Mouse (Mus musculus) stomach, embryonic 16.5 days (tissue): Measurements from ENCODE around the gene Dclre1b. TPM values are rescaled to one million over a fixed set of nuclear protein-coding genes. Genes with fewer than 3 reads are reported as not detected.
"Not testable (repeated sequence)": the region's sequence is repeated elsewhere in the genome, so short reads cannot be mapped to it uniquely, and the experiment has no call there.

Source experiments
- ATAC-seq: fragments of 200-750 bp; cut with Nextera tagmentation; 2 replicates; pipeline ENCODE4 v1.8.0; 2017; ENCODE audit warnings: moderate number of reproducible peaks, moderate TSS enrichment; ENCODE audit not compliant: insufficient read depth, low FRiP score
- H3K27ac ChIP-seq: fragments of 300-500 bp; sonication (generic); 2 replicates; pipeline ENCODE4 v1.5.1; 2014; ENCODE audit warnings: low read length
- H3K27me3 ChIP-seq: fragments of 300-500 bp; sonication (generic); 2 replicates; pipeline ENCODE4 v1.6.1; 2014; ENCODE audit warnings: low read length, control low read depth, mixed read lengths; ENCODE audit not compliant: control insufficient read depth, insufficient read depth
- H3K36me3 ChIP-seq: fragments of 300-500 bp; sonication (generic); 2 replicates; pipeline ENCODE4 v1.6.1; 2014; ENCODE audit warnings: low read length; ENCODE audit not compliant: control insufficient read depth, insufficient read depth
- H3K4me1 ChIP-seq: fragments of 300-500 bp; sonication (generic); 2 replicates; pipeline ENCODE4 v1.6.1; 2014; ENCODE audit warnings: low read length, control low read depth, mixed read lengths; ENCODE audit not compliant: control insufficient read depth, insufficient read depth
- H3K4me2 ChIP-seq: fragments of 300-500 bp; sonication (generic); 2 replicates; pipeline ENCODE4 v1.6.1; 2014; ENCODE audit warnings: low read depth, low read length, mixed read lengths
- H3K4me3 ChIP-seq: fragments of 300-500 bp; sonication (generic); replicated peaks from 2 replicates; pipeline ENCODE4 v1.5.1; 2014; ENCODE audit warnings: mild to moderate bottlenecking, low read length
- H3K9ac ChIP-seq: fragments of 300-500 bp; sonication (generic); 2 replicates; pipeline ENCODE4 v1.6.1; 2014; ENCODE audit warnings: low read length
- H3K9me3 ChIP-seq: fragments of 300-500 bp; sonication (generic); replicated peaks from 2 replicates; pipeline ENCODE4 v1.6.1; 2016; ENCODE audit warnings: low read length, control low read depth; ENCODE audit not compliant: control insufficient read depth
- WGBS: fragments of 180-500 bp; shearing (Covaris S2); extraction: QIAGEN DNeasy Blood & Tissue Kit; methylation state at CpG from one replicate; pipeline ENCODE4 v1.1.7; 2014; 5-methylcytosine and 5-hydroxymethylcytosine counted together
- polyA plus RNA-seq: library from polyadenylated mRNA; unstranded; fragments of >200 nt; fragmentation: Nextera tagmentation; extraction: Ambion mirVana; gene quantifications from 2 replicates; pipeline ENCODE4 v1.2.1, GENCODE M21; 2015

Dclre1b gene
- polyA plus RNA-seq, 1 experiment from 2014 or later, result 20.0 TPM

- H3K4me2 ChIP-seq, ATAC-seq, H3K4me3 ChIP-seq, H3K9ac ChIP-seq, H3K27ac ChIP-seq, H3K36me3 ChIP-seq, H3K4me1 ChIP-seq, H3K27me3 ChIP-seq, H3K9me3 ChIP-seq: not testable (repeated sequence)
- 86% methylated on average over 7 of the region's 7 CpGs for WGBS
Measured at GRCm38 (mm10) chr3:103840946-103841345, 31.7 kb upstream of the Dclre1b start.

DNA sequence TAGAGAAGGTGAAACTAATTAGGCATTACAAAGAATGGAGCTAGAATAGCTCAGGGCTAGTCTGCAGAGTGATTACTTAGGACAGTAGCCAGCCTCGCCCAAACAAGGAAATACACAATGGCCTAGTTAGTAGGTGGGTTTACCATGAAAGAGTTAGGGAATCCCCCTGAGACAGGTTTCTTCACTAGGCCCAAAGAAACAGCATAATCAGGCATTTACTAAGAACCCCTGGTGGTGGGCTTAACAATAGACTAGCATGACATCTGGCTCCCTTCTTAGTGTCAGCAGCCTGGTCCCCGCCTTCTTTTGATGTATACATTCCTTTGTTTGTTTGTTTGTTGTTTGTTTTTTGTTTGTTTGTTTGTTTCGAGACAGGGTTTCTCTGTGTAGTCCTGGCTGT lies 31.0 kb upstream of the Dclre1b start:
- ATAC-seq, result not testable (repeated sequence)
- 87% methylated on average over 3 of the region's 3 CpGs for WGBS

DNA sequence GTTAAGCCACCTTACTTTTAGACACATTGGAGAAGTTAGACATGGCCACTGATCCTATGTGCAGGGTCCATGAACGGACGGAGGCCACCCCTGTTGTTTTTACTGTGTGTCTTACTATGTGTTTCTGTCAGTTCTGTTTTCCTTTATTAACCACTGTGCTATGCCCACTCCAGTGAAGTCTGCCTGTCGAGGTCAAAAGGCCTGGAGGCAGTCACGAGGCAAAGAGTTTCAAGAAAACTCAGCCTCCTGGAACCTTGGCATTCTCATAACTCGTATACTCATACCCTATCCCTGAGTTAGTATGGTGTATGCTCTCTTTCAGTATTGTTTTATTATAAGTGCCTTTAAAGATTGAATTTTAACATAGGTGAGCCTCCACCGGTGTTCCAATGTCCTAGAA lies 30.5 kb upstream of the Dclre1b start:
- Histone ChIP-seq H3K4me2 (no peak overlapping the region), H3K9ac (no peak overlapping the region), H3K9me3 (no peaks in the 10 kb centered on the region), H3K4me1 (no peaks in the 10 kb centered on the region), H3K27ac (no peak overlapping the region), H3K4me3 (no peak overlapping the region), H3K27me3 (no peaks in the 10 kb centered on the region), H3K36me3 (no peaks in the 10 kb centered on the region)
- WGBS, result 91% methylated on average over 6 of the region's 6 CpGs
- no peak for ATAC-seq

More for the DNA sequence above, 31.0 kb upstream of the Dclre1b start:
- not testable (repeated sequence) for H3K9me3 ChIP-seq, H3K36me3 ChIP-seq, H3K4me2 ChIP-seq, H3K27me3 ChIP-seq, H3K9ac ChIP-seq, H3K4me3 ChIP-seq, H3K4me1 ChIP-seq, H3K27ac ChIP-seq

DNA sequence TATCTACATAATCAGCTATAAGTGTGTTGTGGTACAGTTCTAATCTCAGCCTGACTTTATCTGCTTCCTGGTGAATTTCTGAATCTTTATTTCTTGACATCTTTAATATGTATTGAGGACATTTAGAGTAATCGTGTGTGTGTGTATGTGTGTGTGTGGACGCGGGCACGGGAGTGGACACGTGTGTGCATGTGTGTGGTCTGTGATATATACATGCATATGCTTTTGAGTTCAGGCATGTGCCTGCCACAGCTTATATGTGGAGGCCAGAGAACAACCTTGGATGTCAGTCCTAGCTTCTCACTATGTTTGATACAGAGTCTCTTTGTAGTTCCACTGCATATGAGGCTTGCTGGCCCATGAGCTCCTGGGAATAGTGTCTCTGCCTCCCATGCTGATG lies 27.2 kb upstream of the Dclre1b start:
- Histone ChIP-seq H3K27ac (no peak overlapping the region), H3K36me3 (no peaks in the 10 kb centered on the region), H3K9me3 (no peaks in the 10 kb centered on the region), H3K4me1 (no peaks in the 10 kb centered on the region), H3K4me3 (no peak overlapping the region), H3K9ac (no peak overlapping the region), H3K27me3 (no peaks in the 10 kb centered on the region), H3K4me2 (no peak overlapping the region)
- 95% methylated on average over 5 of the region's 5 CpGs for WGBS
- no peak for ATAC-seq

DNA sequence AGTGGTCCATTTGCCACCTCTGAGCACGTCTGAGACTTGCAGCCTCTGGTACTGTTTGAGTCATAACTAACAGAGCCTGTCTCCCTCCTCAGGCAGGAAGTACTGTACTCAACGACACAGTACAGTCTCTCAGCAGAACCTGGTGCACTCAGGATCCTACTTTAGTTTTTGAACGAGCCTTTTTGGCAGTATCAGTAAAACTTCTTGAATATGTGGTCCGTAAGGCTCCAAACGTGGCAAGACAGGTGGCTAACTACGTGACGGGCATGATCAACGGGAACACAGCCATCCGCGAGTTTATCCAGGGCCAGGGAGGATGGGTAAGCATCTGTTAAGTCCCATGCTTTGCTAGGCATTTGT lies 26.7 kb upstream of the Dclre1b start:
- Histone ChIP-seq H3K9ac (no peak overlapping the region), H3K27ac (no peak overlapping the region), H3K36me3 (no peaks in the 10 kb centered on the region), H3K27me3 (no peaks in the 10 kb centered on the region), H3K9me3 (no peaks in the 10 kb centered on the region), H3K4me2 (no peak overlapping the region), H3K4me3 (no peak overlapping the region), H3K4me1 (no peaks in the 10 kb centered on the region)
- ATAC-seq, result no peak
- 76% methylated on average over 10 of the region's 10 CpGs for WGBS

GRCm38 (mm10) chr3:103835272-103835950 lies 26.2 kb upstream of the Dclre1b start:
- 68% methylated on average over 6 of the region's 6 CpGs for WGBS
- H3K27ac ChIP-seq, result no peak overlapping the region

GRCm38 (mm10) chr3:103834001-103834400 lies 24.8 kb upstream of the Dclre1b start:
- Histone ChIP-seq H3K27me3 (no peaks in the 10 kb centered on the region), H3K27ac (no peak overlapping the region), H3K9me3 (no peaks in the 10 kb centered on the region), H3K4me2 (no peak overlapping the region), H3K9ac (no peak overlapping the region), H3K4me1 (no peaks in the 10 kb centered on the region), H3K36me3 (no peaks in the 10 kb centered on the region), H3K4me3 (no peak overlapping the region)
- no peak for ATAC-seq
- 80% methylated on average over 2 of the region's 2 CpGs for WGBS

More at GRCm38 (mm10) chr3:103835272-103835950, 26.2 kb upstream of the Dclre1b start:
- no peaks in the 10 kb centered on the region for H3K4me1 ChIP-seq
- H3K36me3 ChIP-seq, result no peaks in the 10 kb centered on the region
- H3K9me3 ChIP-seq, result no peaks in the 10 kb centered on the region
- no peak overlapping the region for H3K4me3 ChIP-seq
- no peaks in the 10 kb centered on the region for H3K27me3 ChIP-seq
- H3K9ac ChIP-seq, result no peak overlapping the region
- ATAC-seq, result no peak
- no peak overlapping the region for H3K4me2 ChIP-seq

DNA sequence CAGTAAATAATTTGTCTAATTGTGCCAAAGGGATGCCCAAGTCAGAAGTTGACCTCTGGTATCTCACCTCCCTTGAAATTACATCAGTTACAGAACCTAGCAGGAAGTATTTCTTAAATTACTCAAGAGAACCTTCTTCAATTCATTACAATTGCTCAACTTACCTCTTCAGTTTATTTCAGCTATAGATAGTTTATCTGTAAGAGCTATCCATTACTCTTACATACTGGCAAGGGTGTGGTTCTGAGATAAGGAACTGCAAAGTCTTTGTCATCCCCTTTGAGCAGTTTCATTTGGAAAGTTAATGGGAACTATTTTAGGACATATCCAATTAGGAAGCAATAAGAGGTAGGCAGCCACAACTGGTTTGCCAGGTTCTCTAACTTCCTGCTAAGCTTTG lies 23.2 kb upstream of the Dclre1b start, which contains the start of gene Bcl2l15:
Bcl2l15 (plus strand) TSS at position 176 of the 400 bp plus-strand sequence.
- H3K4me1 ChIP-seq, result no peaks in the 10 kb centered on the region
- no peaks in the 10 kb centered on the region for H3K9me3 ChIP-seq
- no peak for ATAC-seq
- no peak within 1 kb of the TSS for H3K4me2 ChIP-seq
- no peak within 1 kb of the TSS for H3K4me3 ChIP-seq
- H3K9ac ChIP-seq, result no peak within 1 kb of the TSS
- no peaks in the 10 kb centered on the region for H3K36me3 ChIP-seq
- no peak within 1 kb of the TSS for H3K27ac ChIP-seq
- no peaks in the 10 kb centered on the region for H3K27me3 ChIP-seq

DNA sequence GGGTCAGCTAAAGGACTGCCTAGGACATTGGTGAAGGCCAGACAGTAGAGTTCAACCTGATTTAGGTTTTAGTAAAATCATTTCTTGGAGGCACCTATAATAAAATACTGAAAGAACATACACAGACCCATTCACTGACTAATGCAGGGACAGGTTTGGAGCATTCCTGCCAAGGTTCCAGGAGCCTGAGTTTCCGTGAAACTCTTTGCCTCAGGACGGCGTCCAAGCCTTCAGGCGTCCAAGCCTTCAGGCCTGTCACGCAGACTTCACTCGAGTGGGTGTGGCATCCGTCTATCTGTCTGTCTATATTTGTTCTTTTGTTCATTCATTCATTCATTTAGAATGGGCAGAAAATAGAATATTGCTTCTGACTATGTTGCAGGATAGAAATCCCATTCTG lies 21.9 kb upstream of the Dclre1b start:
- WGBS, result 71% methylated on average over 7 of the region's 7 CpGs
- no peak for ATAC-seq
- Histone ChIP-seq H3K27me3 (no peaks in the 10 kb centered on the region), H3K4me2 (no peak overlapping the region), H3K36me3 (no peaks in the 10 kb centered on the region), H3K4me3 (no peak overlapping the region), H3K9me3 (no peaks in the 10 kb centered on the region), H3K4me1 (no peaks in the 10 kb centered on the region), H3K27ac (no peak overlapping the region), H3K9ac (no peak overlapping the region)
